Mouse (Mus musculus) forebrain, embryonic 13.5 days (tissue): ENCODE measurements around the gene Gm14569. TPM values are rescaled to one million over a fixed set of nuclear protein-coding genes. Genes with fewer than 3 reads are reported as not detected.
A peak's percentile ranks its signal among the peaks of the same experiment; 100 is the strongest.

Experiments used
- ATAC-seq: fragments of 200-750 bp; cut with Nextera tagmentation; 2 replicates; pipeline ENCODE4 v1.8.0; 2017
- H3K27ac ChIP-seq: fragments of 300-500 bp; sonication (generic); 2 replicates; pipeline ENCODE4 v1.5.1; 2015; ENCODE audit warnings: inconsistent platforms, mild to moderate bottlenecking, moderate library complexity
- H3K27me3 ChIP-seq: fragments of 300-500 bp; sonication (generic); 2 replicates; pipeline ENCODE4 v1.6.1; 2015; ENCODE audit warnings: mild to moderate bottlenecking, inconsistent platforms
- H3K36me3 ChIP-seq: fragments of 300-500 bp; sonication (generic); 2 replicates; pipeline ENCODE4 v1.6.1; 2015; ENCODE audit warnings: mild to moderate bottlenecking, inconsistent platforms; ENCODE audit not compliant: poor library complexity, severe bottlenecking
- H3K4me1 ChIP-seq: fragments of 300-500 bp; sonication (generic); 2 replicates; pipeline ENCODE4 v1.6.1; 2015; ENCODE audit warnings: inconsistent platforms
- H3K4me2 ChIP-seq: fragments of 300-500 bp; sonication (generic); 2 replicates; pipeline ENCODE4 v1.6.1; 2015; ENCODE audit warnings: inconsistent platforms, mild to moderate bottlenecking, moderate library complexity
- H3K4me3 ChIP-seq: fragments of 300-500 bp; sonication (generic); 2 replicates; pipeline ENCODE4 v1.5.1; 2015; ENCODE audit warnings: mild to moderate bottlenecking, inconsistent platforms
- H3K9ac ChIP-seq: fragments of 300-500 bp; sonication (generic); 2 replicates; pipeline ENCODE4 v1.6.1; 2015; ENCODE audit warnings: mild to moderate bottlenecking, inconsistent platforms
- H3K9me3 ChIP-seq: fragments of 300-500 bp; sonication (generic); replicated peaks from 2 replicates; pipeline ENCODE4 v1.6.1; 2016; ENCODE audit warnings: inconsistent platforms
- WGBS: fragments of 180-500 bp; shearing (Covaris S2); methylation state at CpG from one replicate; pipeline ENCODE4 v1.1.7; 2015; 5-methylcytosine and 5-hydroxymethylcytosine counted together
- microRNA-seq: library from miRNA; unstranded; fragments of <30 nt; microRNA quantifications from one replicate; pipeline ENCODE4, GENCODE M21; 2016
- polyA plus RNA-seq: library from polyadenylated mRNA; unstranded; fragments of >200 nt; fragmentation: Nextera tagmentation; extraction: Ambion mirVana; gene quantifications from 2 replicates; pipeline ENCODE4 v1.2.1, GENCODE M21; 2015

Gene Gm14569
- polyA plus RNA-seq, 1 experiment from 2014 or later: not detected

GRCm38 (mm10) chrX:36437932-36438331 lies 53.7 kb downstream of the Gm14569 start:
- ATAC-seq: no peak
- Histone ChIP-seq H3K27me3 (no peaks in the 10 kb centered on the region), H3K27ac (no peak overlapping the region), H3K9me3 (no peaks in the 10 kb centered on the region), H3K9ac (no peak overlapping the region), H3K4me1 (no peaks in the 10 kb centered on the region), H3K4me3 (no peak overlapping the region), H3K36me3 (no peaks in the 10 kb centered on the region), H3K4me2 (no peak overlapping the region)
- WGBS: 100% methylated on average over 1 of the region's 1 CpGs

DNA sequence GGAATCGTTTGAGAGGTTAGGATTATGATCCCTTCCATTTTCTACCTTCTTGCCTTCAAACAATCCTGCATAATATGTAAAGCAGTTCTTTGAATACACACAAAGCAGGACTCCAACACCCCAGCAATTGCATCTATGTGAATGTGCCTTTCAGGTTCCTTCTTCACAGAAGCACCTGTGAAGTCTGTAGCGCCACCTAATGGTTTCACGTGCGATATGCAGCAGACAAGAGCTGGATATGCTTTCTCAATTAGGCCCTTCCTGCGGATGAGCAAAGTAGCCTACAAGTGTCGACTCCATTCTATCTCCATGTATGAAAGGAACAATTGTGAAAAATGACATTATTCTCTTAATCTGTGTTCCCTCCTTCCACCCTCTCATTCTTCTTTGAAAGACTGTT lies 56.6 kb downstream of the Gm14569 start:
- H3K27ac ChIP-seq: no peak overlapping the region
- no peaks in the 10 kb centered on the region; the same call in 1 of the 2 replicates for H3K9me3 ChIP-seq
- no peaks in the 10 kb centered on the region for H3K27me3 ChIP-seq
- H3K4me1 ChIP-seq: no peaks in the 10 kb centered on the region
- H3K4me3 ChIP-seq: no peak overlapping the region
- no peak overlapping the region for H3K9ac ChIP-seq
- no peaks in the 10 kb centered on the region for H3K36me3 ChIP-seq
- 43% methylated on average over 6 of the region's 6 CpGs for WGBS
- no peak for ATAC-seq
- no peak overlapping the region for H3K4me2 ChIP-seq

GRCm38 (mm10) chrX:36419153-36419552 lies 72.5 kb downstream of the Gm14569 start:
- H3K36me3 ChIP-seq: no peaks in the 10 kb centered on the region
- H3K9ac ChIP-seq: no peak overlapping the region
- no peak overlapping the region for H3K4me2 ChIP-seq
- H3K27me3 ChIP-seq: no peaks in the 10 kb centered on the region
- H3K4me1 ChIP-seq: no peaks in the 10 kb centered on the region
- H3K4me3 ChIP-seq: no peak overlapping the region
- no peak overlapping the region for H3K27ac ChIP-seq
- no peak for ATAC-seq
- no peaks in the 10 kb centered on the region for H3K9me3 ChIP-seq
- 86% methylated on average over 3 of the region's 3 CpGs for WGBS

- Histone ChIP-seq H3K9me3 (no peaks in the 10 kb centered on the region), H3K27ac (no peak overlapping the region), H3K36me3 (no peaks in the 10 kb centered on the region), H3K4me3 (no peak overlapping the region), H3K4me1 (no peaks in the 10 kb centered on the region), H3K27me3 (no peaks in the 10 kb centered on the region), H3K4me2 (no peak overlapping the region), H3K9ac (no peak overlapping the region)
- ATAC-seq: no peak
- WGBS: 59% methylated on average over 6 of the region's 6 CpGs
These were observed 89.3 kb downstream of the Gm14569 start for GRCm38 (mm10) chrX:36402316-36402715.

DNA sequence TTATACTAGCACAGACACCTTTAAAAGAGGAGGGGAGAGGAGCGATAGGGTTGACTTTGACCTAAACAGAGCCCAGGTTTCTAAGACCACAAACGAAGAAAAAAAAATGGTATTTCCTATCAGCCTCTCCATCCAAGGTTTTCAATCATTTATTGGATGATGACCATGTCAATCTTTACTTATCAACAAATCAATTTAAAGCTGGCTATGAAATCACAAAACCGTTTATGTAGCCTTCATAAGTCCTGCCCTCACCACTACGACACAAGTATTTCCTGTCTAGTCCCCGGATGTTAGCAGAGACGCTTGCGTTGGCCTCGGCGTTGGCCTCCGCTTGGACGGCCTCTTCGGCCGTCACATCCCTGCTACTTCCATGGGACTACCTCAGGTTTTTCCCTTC lies 90.7 kb downstream of the Gm14569 start, which contains the start of gene Gm6268:
Gene Gm6268, plus strand, starts transcription at position 301 of the 400 bp plus-strand sequence.
- Histone ChIP-seq H3K4me2 (no peak within 1 kb of the TSS), H3K27ac (no peak within 1 kb of the TSS), H3K36me3 (no peaks in the 10 kb centered on the region), H3K4me3 (no peak within 1 kb of the TSS), H3K9me3 (no peaks in the 10 kb centered on the region), H3K4me1 (no peaks in the 10 kb centered on the region), H3K9ac (no peak within 1 kb of the TSS), H3K27me3 (no peaks in the 10 kb centered on the region)
- 95% methylated on average over 13 of the region's 13 CpGs for WGBS
- no peak for ATAC-seq

DNA sequence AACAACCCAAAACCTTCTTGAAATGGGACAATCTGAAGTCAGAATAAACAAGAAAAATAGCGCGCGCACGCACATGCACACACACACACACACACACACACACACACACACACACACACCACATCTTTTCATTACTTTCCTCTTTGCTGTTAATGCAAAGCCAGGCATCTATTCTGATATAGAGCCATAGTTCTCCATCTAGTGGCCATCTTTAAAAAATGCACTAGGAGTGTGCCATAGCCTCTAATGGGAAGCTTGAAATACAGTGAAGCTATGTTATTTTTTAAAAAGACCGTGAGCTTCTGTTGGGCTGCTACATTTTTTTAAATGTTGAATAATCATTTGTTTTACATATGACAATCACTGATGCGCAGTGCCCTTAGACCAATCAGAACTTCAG lies 98.4 kb downstream of the Gm14569 start:
- WGBS: 41% methylated on average over 6 of the region's 6 CpGs
- ATAC-seq: peak; percentile 73
- H3K27ac ChIP-seq: no peak overlapping the region
- no peaks in the 10 kb centered on the region for H3K4me1 ChIP-seq
- H3K4me2 ChIP-seq: no peak overlapping the region
- no peak overlapping the region for H3K9ac ChIP-seq
- no peaks in the 10 kb centered on the region for H3K27me3 ChIP-seq
- no peaks in the 10 kb centered on the region for H3K36me3 ChIP-seq
- no peak overlapping the region for H3K4me3 ChIP-seq
- H3K9me3 ChIP-seq: no peaks in the 10 kb centered on the region

- no peak overlapping the region for H3K4me2 ChIP-seq
- ATAC-seq: no peak
- H3K9me3 ChIP-seq: no peaks in the 10 kb centered on the region
- no peaks in the 10 kb centered on the region for H3K36me3 ChIP-seq
- no peak overlapping the region for H3K4me3 ChIP-seq
- 72% methylated on average over 6 of the region's 6 CpGs for WGBS
- no peaks in the 10 kb centered on the region for H3K27me3 ChIP-seq
- no peak overlapping the region for H3K27ac ChIP-seq
- no peaks in the 10 kb centered on the region for H3K4me1 ChIP-seq
- H3K9ac ChIP-seq: no peak overlapping the region
These were observed 99.0 kb downstream of the Gm14569 start for GRCm38 (mm10) chrX:36392672-36393071.

DNA sequence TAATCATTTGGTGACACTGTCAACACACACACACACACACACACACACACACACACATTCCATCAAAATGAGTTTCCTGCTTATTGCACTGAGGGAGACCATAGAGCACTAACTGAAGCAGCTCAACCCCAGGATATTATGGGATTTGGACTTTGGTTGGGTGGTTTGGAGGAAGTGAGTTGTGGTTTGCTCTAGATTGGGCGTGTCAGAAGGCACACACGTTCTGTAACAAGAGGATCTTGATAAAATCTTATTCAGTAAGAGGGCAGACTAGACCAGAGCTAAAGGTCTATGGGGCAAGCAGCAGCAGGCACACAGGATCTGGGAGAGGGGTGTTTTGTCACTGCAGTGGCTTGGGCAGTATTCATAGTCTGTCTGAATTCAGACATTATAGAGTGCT lies 101.1 kb downstream of the Gm14569 start:
- no peak overlapping the region for H3K9ac ChIP-seq
- H3K9me3 ChIP-seq: no peaks in the 10 kb centered on the region
- H3K4me1 ChIP-seq: no peaks in the 10 kb centered on the region
- no peak for ATAC-seq
- no peaks in the 10 kb centered on the region for H3K36me3 ChIP-seq
- no peak overlapping the region for H3K4me2 ChIP-seq
- H3K27me3 ChIP-seq: no peaks in the 10 kb centered on the region
- H3K4me3 ChIP-seq: no peak overlapping the region
- no peak overlapping the region for H3K27ac ChIP-seq
- WGBS: 54% methylated on average over 2 of the region's 2 CpGs

- Histone ChIP-seq H3K36me3 (no peaks in the 10 kb centered on the region), H3K4me3 (no peak overlapping the region), H3K9me3 (no peaks in the 10 kb centered on the region), H3K9ac (no peak overlapping the region), H3K27ac (no peak overlapping the region), H3K4me1 (no peaks in the 10 kb centered on the region), H3K27me3 (no peaks in the 10 kb centered on the region), H3K4me2 (no peak overlapping the region)
- ATAC-seq: peak; percentile 70; the same call in 1 of the 2 replicates
- WGBS: 68% methylated on average over 3 of the region's 3 CpGs
These were observed 101.7 kb downstream of the Gm14569 start for GRCm38 (mm10) chrX:36389971-36390370.

DNA sequence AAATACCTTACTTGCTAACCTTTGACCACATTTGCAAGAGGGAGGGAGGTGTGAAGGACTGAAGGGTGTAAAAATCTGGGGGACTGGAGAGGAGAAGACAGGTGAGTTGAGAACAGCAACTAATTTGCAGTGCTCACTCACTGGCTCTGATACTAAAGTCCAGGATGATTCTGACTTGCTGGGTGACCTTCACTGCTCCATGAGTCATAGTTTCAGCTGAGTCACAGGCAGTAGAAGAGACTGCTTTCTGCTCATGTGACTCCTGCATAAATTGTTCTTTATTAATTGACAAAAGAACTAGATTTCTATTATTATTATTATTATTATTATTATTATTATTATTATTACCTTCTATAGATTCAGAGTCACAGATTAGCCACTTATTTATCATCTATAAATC lies 106.3 kb downstream of the Gm14569 start:
- ATAC-seq: no peak
- H3K27ac ChIP-seq: no peak overlapping the region
- no peaks in the 10 kb centered on the region for H3K36me3 ChIP-seq
- no peak overlapping the region for H3K4me2 ChIP-seq
- no peaks in the 10 kb centered on the region for H3K27me3 ChIP-seq
- H3K9me3 ChIP-seq: no peaks in the 10 kb centered on the region
- no peak overlapping the region for H3K9ac ChIP-seq
- no peak overlapping the region for H3K4me3 ChIP-seq
- no peaks in the 10 kb centered on the region for H3K4me1 ChIP-seq

Small RNA genes within 50 kb of the gene (microRNA-seq; reads per million reads assigned to microRNA genes)
- gene Gm44485: not detected

Other genes starting within 250 kb of the Gm14569 start
- 1.2 and 1.4 TPM in 2 replicates for gene Lonrf3, start 163.5 kb downstream of the Gm14569 start, polyA plus RNA-seq
- gene Gm6268, start 90.5 kb downstream of the Gm14569 start, polyA plus RNA-seq: not detected in 2 replicates
- gene Pgrmc1, start 106.4 kb upstream of the Gm14569 start, polyA plus RNA-seq: 430 and 475 TPM in 2 replicates
- gene Akap17b, start 153.6 kb upstream of the Gm14569 start, polyA plus RNA-seq: 3.1 and 4.3 TPM in 2 replicates